Mouse (Mus musculus): ENCODE results near the gene Hat1. TPM values are rescaled to one million over a fixed set of nuclear protein-coding genes. Genes with fewer than 3 reads are reported as not detected.

The Hat1 gene
- polyA plus RNA-seq, 1 experiment = 66.2 TPM

DNA sequence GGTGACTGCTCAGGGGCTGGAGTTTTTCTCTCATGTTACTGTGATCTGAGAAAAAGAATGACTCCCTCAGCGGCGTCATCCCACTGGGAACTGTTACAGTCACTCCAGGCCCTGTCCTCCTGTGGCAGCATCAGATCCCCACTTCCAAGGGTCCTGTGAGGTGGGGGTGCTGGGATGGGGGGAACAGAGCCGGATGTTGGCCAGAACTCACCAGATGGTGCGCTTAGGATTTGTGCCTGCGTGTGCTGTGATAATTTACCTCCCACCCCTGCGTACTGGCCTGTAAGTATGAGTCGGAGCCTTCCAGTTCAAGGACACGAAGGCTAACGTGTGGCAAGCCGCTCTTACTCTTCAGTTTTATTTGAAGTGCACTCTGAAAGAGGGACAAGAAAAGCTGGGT, 86.6 kb downstream of the Hat1 start:
- peaks cover 2% of the 10 kb centered on the region; the same call in 1 of the 2 replicates for H3K4me1 ChIP-seq (ENCODE audit: control insufficient read depth, insufficient read depth, low read length)
- TF ChIP-seq CTCF (IDR thresholded peaks at IDR 0.05; ENCODE audit: borderline replicate concordance, insufficient read depth, low read length) = no peak
- TF ChIP-seq POLR2A (IDR thresholded peaks at IDR 0.05; ENCODE audit: low read depth, low read length) = no peak
- H3K27ac ChIP-seq (ENCODE audit: insufficient read depth, low read length) = peak overlapping the region; percentile 7; the same call in 1 of the 2 replicates
- H3K4me3 ChIP-seq (ENCODE audit: insufficient read depth, low read length) = no peak overlapping the region

DNA sequence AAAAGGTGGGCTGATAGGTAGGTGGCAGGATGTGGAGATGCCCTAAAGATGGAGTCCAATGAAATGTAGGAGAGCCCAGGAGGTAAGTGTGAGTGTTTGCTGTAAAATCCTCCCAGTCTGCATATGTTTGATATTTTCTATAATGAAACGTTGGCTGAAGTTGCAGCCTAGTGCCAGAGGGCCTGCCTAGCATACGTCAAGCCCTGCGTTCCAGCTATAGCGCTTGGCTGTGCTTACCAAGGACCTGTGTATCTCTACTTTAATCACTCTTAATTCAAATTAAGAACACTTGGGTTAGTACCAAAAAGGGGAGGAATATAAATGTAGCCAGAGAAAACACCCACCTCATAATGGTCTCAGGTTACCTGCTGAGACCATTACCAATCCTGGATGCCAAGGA, 87.0 kb downstream of the Hat1 start:
- no peak for TF ChIP-seq CTCF (IDR thresholded peaks at IDR 0.05; ENCODE audit: borderline replicate concordance, insufficient read depth, low read length)
- no peak for TF ChIP-seq POLR2A (IDR thresholded peaks at IDR 0.05; ENCODE audit: low read depth, low read length)
- Histone ChIP-seq H3K4me3 (ENCODE audit: insufficient read depth, low read length) (no peak overlapping the region), H3K4me1 (ENCODE audit: control insufficient read depth, insufficient read depth, low read length) (peaks cover 2% of the 10 kb centered on the region; the same call in 1 of the 2 replicates), H3K27ac (ENCODE audit: insufficient read depth, low read length) (no peak overlapping the region)

DNA sequence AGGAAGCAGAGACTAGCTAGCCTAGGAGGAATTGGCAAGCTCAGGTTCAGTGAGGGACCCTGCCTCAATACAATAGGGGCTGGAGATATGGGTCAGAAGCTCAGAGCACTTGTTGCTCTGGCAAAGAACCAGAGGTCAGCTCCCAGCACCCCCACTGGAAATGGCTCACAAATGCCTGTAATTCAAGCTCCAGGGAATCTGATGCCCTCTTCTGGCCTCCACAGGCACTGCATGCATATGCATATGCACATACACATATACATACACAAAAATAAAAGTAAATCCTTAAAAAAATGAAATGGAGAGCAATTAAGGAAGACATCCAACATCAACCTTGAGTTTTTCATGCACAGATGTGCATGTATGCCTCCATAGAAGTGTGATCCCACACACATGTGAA, 89.0 kb downstream of the Hat1 start:
- TF ChIP-seq POLR2A (IDR thresholded peaks at IDR 0.05; ENCODE audit: low read depth, low read length) (no peak), CTCF (IDR thresholded peaks at IDR 0.05; ENCODE audit: borderline replicate concordance, insufficient read depth, low read length) (no peak)
- Histone ChIP-seq H3K27ac (ENCODE audit: insufficient read depth, low read length) (no peak overlapping the region), H3K4me1 (ENCODE audit: control insufficient read depth, insufficient read depth, low read length) (peaks cover 2% of the 10 kb centered on the region; the same call in 1 of the 2 replicates), H3K4me3 (ENCODE audit: insufficient read depth, low read length) (no peak overlapping the region)

DNA sequence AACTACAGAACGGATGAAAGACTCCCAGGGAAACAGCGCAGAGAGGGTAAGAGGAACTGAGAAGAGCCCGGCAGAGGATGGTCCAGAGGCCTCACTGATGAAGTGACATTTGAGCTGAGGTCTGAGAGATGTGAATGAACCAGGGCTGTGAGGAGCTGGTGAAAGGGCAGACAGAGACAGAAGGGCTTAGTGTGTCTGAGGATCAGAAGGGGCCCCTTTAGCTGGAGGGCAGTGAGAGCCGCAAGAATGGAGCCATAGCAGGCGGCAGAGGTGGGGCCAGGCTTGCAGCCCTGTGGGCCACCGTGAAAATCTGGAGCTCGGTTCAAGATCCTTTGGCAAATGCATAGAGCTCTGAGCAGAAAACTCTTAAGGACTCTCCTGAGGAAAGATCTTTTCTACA, 91.2 kb downstream of the Hat1 start:
- Histone ChIP-seq H3K4me1 (ENCODE audit: control insufficient read depth, insufficient read depth, low read length) (no peaks in the 10 kb centered on the region; the same call in 1 of the 2 replicates), H3K27ac (ENCODE audit: insufficient read depth, low read length) (no peak overlapping the region), H3K4me3 (ENCODE audit: insufficient read depth, low read length) (no peak overlapping the region)
- TF ChIP-seq CTCF (IDR thresholded peaks at IDR 0.05; ENCODE audit: borderline replicate concordance, insufficient read depth, low read length) (no peak), POLR2A (IDR thresholded peaks at IDR 0.05; ENCODE audit: low read depth, low read length) (no peak)

DNA sequence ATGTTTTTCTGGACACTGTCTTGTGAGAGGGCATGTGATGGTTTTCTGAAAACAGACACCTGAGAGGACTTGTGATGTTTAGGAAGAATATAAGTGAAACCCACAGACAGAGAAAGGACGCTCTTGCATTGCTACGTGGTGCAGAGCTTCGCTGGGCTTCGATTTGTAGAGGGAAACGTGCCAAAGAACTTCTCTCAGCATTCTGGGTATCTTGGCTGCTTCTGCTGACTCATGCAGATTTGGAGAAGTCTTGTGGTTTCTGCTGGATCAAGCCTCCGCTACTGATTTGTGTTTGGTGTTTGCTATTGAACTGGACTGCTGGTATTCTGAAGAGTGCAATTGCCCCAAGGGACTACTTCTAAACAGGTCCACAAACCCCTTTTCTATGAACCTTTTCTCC, 93.1 kb downstream of the Hat1 start:
- Histone ChIP-seq H3K27ac (ENCODE audit: insufficient read depth, low read length) (no peak overlapping the region), H3K4me1 (ENCODE audit: control insufficient read depth, insufficient read depth, low read length) (no peaks in the 10 kb centered on the region), H3K4me3 (ENCODE audit: insufficient read depth, low read length) (no peak overlapping the region)
- TF ChIP-seq POLR2A (IDR thresholded peaks at IDR 0.05; ENCODE audit: low read depth, low read length) = no peak
- no peak for TF ChIP-seq CTCF (IDR thresholded peaks at IDR 0.05; ENCODE audit: borderline replicate concordance, insufficient read depth, low read length)

DNA sequence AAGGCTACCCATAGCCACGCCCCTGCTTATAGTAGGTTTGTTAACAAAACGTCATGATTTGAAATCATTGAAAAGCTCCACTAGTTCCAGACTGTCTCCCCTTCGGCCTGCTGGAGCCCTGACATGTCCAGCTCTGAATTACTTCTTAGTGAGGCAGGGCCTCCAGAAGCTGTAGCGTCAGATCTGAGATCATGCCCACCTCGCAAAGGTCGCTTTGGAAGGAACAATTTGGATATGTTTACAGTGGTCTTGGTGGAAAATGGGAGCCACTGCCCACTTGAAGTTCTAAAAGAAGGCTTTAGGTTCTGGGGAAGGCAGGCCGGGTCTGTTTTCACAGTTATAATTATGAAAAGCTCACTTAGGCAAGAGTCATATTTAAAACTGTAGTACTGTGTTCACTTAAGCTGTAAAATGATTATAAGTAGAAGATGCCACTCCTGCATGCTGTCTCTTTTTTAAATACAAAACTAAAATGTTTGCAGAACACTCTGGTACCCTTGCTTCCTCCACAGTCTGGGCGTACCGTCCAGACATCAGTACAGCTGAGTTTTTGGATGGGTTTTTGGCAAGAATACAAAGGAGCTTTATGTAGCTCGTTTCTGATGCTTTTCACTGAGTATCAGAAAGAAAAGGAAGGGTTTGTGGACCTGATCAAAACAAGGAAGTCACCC, 94.4 kb downstream of the Hat1 start:
- TF ChIP-seq CTCF (IDR thresholded peaks at IDR 0.05; ENCODE audit: borderline replicate concordance, insufficient read depth, low read length) (no peak), POLR2A (IDR thresholded peaks at IDR 0.05; ENCODE audit: low read depth, low read length) (no peak)
- no peaks in the 10 kb centered on the region for H3K4me1 ChIP-seq (ENCODE audit: control insufficient read depth, insufficient read depth, low read length)
- H3K4me3 ChIP-seq (ENCODE audit: insufficient read depth, low read length) = no peak overlapping the region
- no peak overlapping the region for H3K27ac ChIP-seq (ENCODE audit: insufficient read depth, low read length)

DNA sequence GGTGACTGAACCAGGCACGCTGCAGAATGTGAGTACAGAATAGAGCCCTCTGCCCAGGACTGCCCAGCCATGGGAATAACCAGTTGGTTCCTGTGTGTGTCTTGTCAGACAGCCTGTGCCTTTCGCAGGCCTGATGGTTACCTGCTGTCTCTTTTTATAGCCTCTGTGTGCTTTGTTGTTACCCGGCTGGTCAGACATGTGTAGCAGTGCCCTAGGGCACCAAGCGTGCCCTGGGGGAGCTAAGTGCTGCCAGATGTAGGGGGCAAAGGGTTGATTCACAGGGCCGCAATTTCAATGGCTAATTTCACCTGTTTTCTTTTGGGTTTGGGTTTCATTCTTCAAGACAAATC, 94.9 kb downstream of the Hat1 start:
- no peak overlapping the region for H3K27ac ChIP-seq (ENCODE audit: insufficient read depth, low read length)
- no peak overlapping the region for H3K4me3 ChIP-seq (ENCODE audit: insufficient read depth, low read length)
- TF ChIP-seq POLR2A (IDR thresholded peaks at IDR 0.05; ENCODE audit: low read depth, low read length) (no peak), CTCF (IDR thresholded peaks at IDR 0.05; ENCODE audit: borderline replicate concordance, insufficient read depth, low read length) (no peak)
- H3K4me1 ChIP-seq (ENCODE audit: control insufficient read depth, insufficient read depth, low read length) = no peaks in the 10 kb centered on the region

Other genes with a start within 250 kb of the Hat1 start
- gene Dync1i2, start 177.3 kb upstream of the Hat1 start, polyA plus RNA-seq (2011; ENCODE audit: insufficient read length, low read depth, missing spikeins) = 168 and 174 TPM in 2 replicates
- 35.9 and 51.2 TPM in 2 replicates for gene Slc25a12, start 21.2 kb upstream of the Hat1 start, polyA plus RNA-seq (2011; ENCODE audit: insufficient read length, low read depth, missing spikeins)
- gene Metap1d, start 64.3 kb downstream of the Hat1 start, polyA plus RNA-seq (2011; ENCODE audit: insufficient read length, low read depth, missing spikeins) = 25.3 and 37.1 TPM in 2 replicates
- gene Dlx1, start 139.2 kb downstream of the Hat1 start, polyA plus RNA-seq (2011; ENCODE audit: insufficient read length, low read depth, missing spikeins) = 1.9 and 2.0 TPM in 2 replicates
- gene Dlx2, start 157.8 kb downstream of the Hat1 start, polyA plus RNA-seq (2011; ENCODE audit: insufficient read length, low read depth, missing spikeins) = 2.4 and 3.2 TPM in 2 replicates